8 mouse cellular contexts compared by ENCODE assay signal in genomic region chr17:3085152-3085551, GRCm38 (mm10). TPM values are rescaled to one million over a fixed set of nuclear protein-coding genes. Genes with fewer than 3 reads are reported as not detected.
DNase-seq lines count a peak whose midpoint lies in the region; ATAC-seq and TF ChIP-seq lines count a peak whose summit lies in the region.

No protein-coding gene starts in this region.

- WGBS in embryonic facial prominence, embryonic 12.5 days = 59% methylated on average over 3 of the region's 3 CpGs
- 60% methylated on average over 3 of the region's 3 CpGs for WGBS in limb, embryonic 11.5 days
- 70% methylated on average over 3 of the region's 3 CpGs for WGBS in stomach, postnatal 0 days

- H3K27me3 ChIP-seq in C2C12 (ENCODE audit: control insufficient read depth, insufficient read depth, insufficient read length) = no peaks in the 10 kb centered on the region
- H3K27me3 ChIP-seq in embryonic facial prominence, embryonic 12.5 days = no peaks in the 10 kb centered on the region
- H3K27me3 ChIP-seq in limb, embryonic 11.5 days (ENCODE audit: control insufficient read depth, insufficient read depth, low read length) = no peaks in the 10 kb centered on the region
- H3K27me3 ChIP-seq in stomach, postnatal 0 days (ENCODE audit: control insufficient read depth, insufficient read depth, low read length) = no peaks in the 10 kb centered on the region

- no peak for ATAC-seq in embryonic facial prominence, embryonic 12.5 days (ENCODE audit: insufficient number of reproducible peaks, insufficient read depth, low FRiP score, low TSS enrichment)
- ATAC-seq in limb, embryonic 11.5 days (ENCODE audit: insufficient number of reproducible peaks, low FRiP score, low TSS enrichment, low read depth) = no peak
- no peak for ATAC-seq in stomach, postnatal 0 days (ENCODE audit: low FRiP score, low TSS enrichment)

- H3K4me2 ChIP-seq in embryonic facial prominence, embryonic 12.5 days (replicated peaks) = peak overlapping the region; percentile 62
- H3K4me2 ChIP-seq in limb, embryonic 11.5 days (ENCODE audit: low read depth, severe bottlenecking) = peak overlapping the region; percentile 48; the same call in 1 of the 2 replicates
- peak overlapping the region; percentile 72 for H3K4me2 ChIP-seq in stomach, postnatal 0 days (replicated peaks; ENCODE audit: low read depth)

- peak overlapping the region; percentile 84; the same call in 1 of the 2 replicates for H3K27ac ChIP-seq in embryonic facial prominence, embryonic 12.5 days
- no peak overlapping the region for H3K27ac ChIP-seq in limb, embryonic 11.5 days (replicated peaks; ENCODE audit: low read depth, low read length)
- H3K27ac ChIP-seq in stomach, postnatal 0 days (replicated peaks) = no peak overlapping the region

- no peak for TF ChIP-seq CTCF in C2C12 (IDR thresholded peaks at IDR 0.05; ENCODE audit: control insufficient read depth, insufficient read depth, insufficient read length)
- TF ChIP-seq CTCF in stomach, postnatal 0 days (IDR thresholded peaks at IDR 0.05; ENCODE audit: low read depth) = no peak

- H3K9me3 ChIP-seq in embryonic facial prominence, embryonic 12.5 days = peaks cover 4% of the 10 kb centered on the region; the same call in 1 of the 2 replicates
- no peaks in the 10 kb centered on the region; the same call in 1 of the 2 replicates for H3K9me3 ChIP-seq in limb, embryonic 11.5 days (ENCODE audit: control insufficient read depth, low read length)
- no peaks in the 10 kb centered on the region for H3K9me3 ChIP-seq in stomach, postnatal 0 days (ENCODE audit: control insufficient read depth, low read length)

- peak; percentile 88 for DNase-seq in heart, adult 11 months
- no peak for DNase-seq in heart, adult 8-10 months (ENCODE audit: low spot score)
- peak; percentile 31 for DNase-seq in limb, embryonic 11.5 days (ENCODE audit: low spot score)
- DNase-seq in stomach, postnatal 0 days (ENCODE audit: low spot score) = no peak
- no peak for DNase-seq in right cerebral cortex, postnatal 36 days (ENCODE audit: low spot score in 2 of 2)
- DNase-seq in thymus, postnatal 4 days = no peak

- H3K36me3 ChIP-seq in C2C12 (ENCODE audit: control insufficient read depth, insufficient read depth) = no peaks in the 10 kb centered on the region
- no peaks in the 10 kb centered on the region for H3K36me3 ChIP-seq in embryonic facial prominence, embryonic 12.5 days
- H3K36me3 ChIP-seq in limb, embryonic 11.5 days (ENCODE audit: control insufficient read depth, insufficient read depth, low read length) = no peaks in the 10 kb centered on the region
- no peaks in the 10 kb centered on the region for H3K36me3 ChIP-seq in stomach, postnatal 0 days (ENCODE audit: control insufficient read depth, insufficient read depth, low read length)

- H3K4me1 ChIP-seq in embryonic facial prominence, embryonic 12.5 days = 0 out of 2 replicates have a peak, but pooled peaks cover 4% of the 10 kb centered on the region
- no peaks in the 10 kb centered on the region for H3K4me1 ChIP-seq in limb, embryonic 11.5 days (ENCODE audit: control insufficient read depth, insufficient read depth, low read length)
- no peaks in the 10 kb centered on the region for H3K4me1 ChIP-seq in stomach, postnatal 0 days (replicated peaks; ENCODE audit: control insufficient read depth, insufficient read depth)

- H3ac ChIP-seq in C2C12 (ENCODE audit: control insufficient read depth, insufficient read length, low read depth) = no peak overlapping the region

- no peaks in the 10 kb centered on the region for H3K79me3 ChIP-seq in C2C12 (ENCODE audit: low read depth)

- no peak for TF ChIP-seq EP300 in stomach, postnatal 0 days (optimal IDR thresholded peaks at IDR 0.05)

- H3K9ac ChIP-seq in embryonic facial prominence, embryonic 12.5 days = peak overlapping the region; percentile 56; the same call in 1 of the 2 replicates
- H3K9ac ChIP-seq in limb, embryonic 11.5 days (ENCODE audit: low read length) = no peak overlapping the region
- H3K9ac ChIP-seq in stomach, postnatal 0 days (ENCODE audit: low read length) = peak overlapping the region; percentile 65; the same call in 1 of the 2 replicates

- peak overlapping the region; percentile 39 for H3K4me3 ChIP-seq in C2C12 (ENCODE audit: insufficient read depth, poor library complexity, severe bottlenecking)
- H3K4me3 ChIP-seq in embryonic facial prominence, embryonic 12.5 days = peak overlapping the region; percentile 45
- peak overlapping the region; percentile 38; the same call in 1 of the 2 replicates for H3K4me3 ChIP-seq in limb, embryonic 11.5 days (ENCODE audit: low read depth, low read length)
- peak overlapping the region; percentile 52 for H3K4me3 ChIP-seq in stomach, postnatal 0 days (ENCODE audit: low read depth, low read length)

- H3K79me2 ChIP-seq in C2C12 (ENCODE audit: control insufficient read depth, insufficient read depth) = no peaks in the 10 kb centered on the region

TF ChIP-seq in C2C12, 6 proteins besides CTCF, POLR2A, EP300 and RAD21:
- TF ChIP-seq MYOG (IDR thresholded peaks at IDR 0.05; ENCODE audit: control insufficient read depth, extremely low read depth, insufficient read length) (no peak), MAX (IDR thresholded peaks at IDR 0.05) (no peak), MYOD1 (IDR thresholded peaks at IDR 0.05; ENCODE audit: control insufficient read depth, insufficient read length, low read depth) (no peak), CEBPB (IDR thresholded peaks at IDR 0.05; ENCODE audit: low read depth) (no peak), FOSL1 (IDR thresholded peaks at IDR 0.05; ENCODE audit: insufficient read depth, low read length, poor library complexity, severe bottlenecking) (no peak), USF1 (IDR thresholded peaks at IDR 0.05; ENCODE audit: low read depth) (no peak)

RNA-seq across cellular contexts. Expression of gene Scaf8, which starts 29.6 kb away (rescaled TPM):
- 10 to 100 TPM; 25.8 to 30.8 (median 29.1) TPM for total RNA-seq in heart, adult 8-10 months (2022)
- 16.3 TPM for polyA plus RNA-seq in C2C12 (2012; fragmentation: generic; extraction: Trizol)
- polyA plus RNA-seq in embryonic facial prominence, embryonic 12.5 days (2016; fragmentation: Nextera tagmentation; extraction: Ambion mirVana) = 27.7 and 28.3 TPM in 2 replicates
- 28.7 and 32.7 TPM in 2 replicates for polyA plus RNA-seq in limb, embryonic 11.5 days (2014; fragmentation: Nextera tagmentation; extraction: Ambion mirVana)
- polyA plus RNA-seq in stomach, postnatal 0 days (2015; fragmentation: Nextera tagmentation; extraction: Ambion mirVana) = 6.7 and 7.6 TPM in 2 replicates

Comparison
In these comparisons a context has a peak if more than half of its experiments do, and no peak if none do; other contexts are left out.
1. DNase-seq: peak in heart, adult 11 months (single experiment) and limb, embryonic 11.5 days (single experiment); none in heart, adult 8-10 months (single experiment), stomach, postnatal 0 days (single experiment), right cerebral cortex, postnatal 36 days (0 of 2) and thymus, postnatal 4 days (single experiment).
2. Peak in every context shown above with its lines, with median percentiles within 50 percentile points of each other: H3K4me3 ChIP-seq and H3K4me2 ChIP-seq.